Mouse (Mus musculus) ES-Bruce4 (cell line): ENCODE measurements at regions not wholly inside any gene's neighbourhood (a gene's known extent, or its start where the extent isn't known, plus 50 kb on each side); places are given as distances from the start of the nearest gene placed in this dataset.

Experiments
- H3K27ac ChIP-seq: 2 replicates; pipeline ENCODE4 v1.5.1; 2012; ENCODE audit warnings: low read length, inconsistent platforms; ENCODE audit not compliant: insufficient read depth
- H3K27me3 ChIP-seq: 2 replicates; pipeline ENCODE4 v1.6.1; 2012; ENCODE audit warnings: mild to moderate bottlenecking, low read length, inconsistent platforms; ENCODE audit not compliant: control insufficient read depth, poor library complexity, insufficient read depth, severe bottlenecking
- H3K36me3 ChIP-seq: 2 replicates; pipeline ENCODE4 v1.6.1; 2012; ENCODE audit warnings: inconsistent platforms, mild to moderate bottlenecking, low read length, moderate library complexity; ENCODE audit not compliant: control insufficient read depth, poor library complexity, insufficient read depth, severe bottlenecking
- H3K4me1 ChIP-seq: one replicate; pipeline ENCODE4 v1.8.1; 2011; ENCODE audit warnings: low read length; ENCODE audit not compliant: control insufficient read depth, insufficient read depth
- H3K4me3 ChIP-seq: 2 replicates; pipeline ENCODE4 v1.5.1; 2011; ENCODE audit warnings: low read depth, mild to moderate bottlenecking, low read length
- H3K9ac ChIP-seq: 2 replicates; pipeline ENCODE4 v1.6.1; 2012; ENCODE audit warnings: low read depth, mild to moderate bottlenecking, inconsistent platforms; ENCODE audit not compliant: poor library complexity, severe bottlenecking
- H3K9me3 ChIP-seq: replicated peaks from 2 replicates; pipeline ENCODE4 v1.6.1; 2012; ENCODE audit warnings: mild to moderate bottlenecking, low read length, inconsistent platforms; ENCODE audit not compliant: control insufficient read depth, poor library complexity, insufficient read depth, severe bottlenecking
- CTCF ChIP-seq: IDR thresholded peaks from one replicate; pipeline ENCODE4 v1.8.1; 2011; ENCODE audit warnings: low read depth, low read length
- EP300 ChIP-seq: IDR thresholded peaks from 2 replicates; pipeline ENCODE4 v1.6.1; 2011; ENCODE audit warnings: low read depth, low read length; ENCODE audit not compliant: insufficient read depth
- POLR2A ChIP-seq: IDR thresholded peaks from one replicate; pipeline ENCODE4 v1.8.1; 2011; ENCODE audit warnings: low read length; ENCODE audit not compliant: insufficient read depth

DNA sequence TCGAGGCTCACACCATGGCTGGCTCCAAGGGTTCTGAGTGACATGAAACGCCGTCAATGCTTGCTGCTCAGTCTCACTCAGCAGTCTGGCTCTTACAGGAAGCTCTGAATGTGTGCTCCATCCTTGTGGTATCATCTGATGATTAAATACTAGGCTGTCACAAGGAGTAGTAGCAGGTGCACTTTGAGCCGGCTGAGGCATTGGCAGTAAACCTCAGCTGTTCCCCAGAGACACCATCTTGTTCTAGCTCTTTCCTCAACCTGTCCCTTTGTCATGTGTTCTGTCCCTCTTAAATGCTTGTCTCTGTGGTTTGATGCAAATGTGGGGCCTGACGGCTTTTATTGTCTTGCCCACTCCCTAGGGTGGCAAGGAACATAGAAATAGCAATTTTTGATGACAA lies 370.7 kb downstream of the Foxo1 start:
- Histone ChIP-seq H3K27ac (no peak overlapping the region), H3K36me3 (no peaks in the 10 kb centered on the region), H3K4me3 (no peak overlapping the region), H3K4me1 (no peaks in the 10 kb centered on the region), H3K9ac (no peak overlapping the region), H3K27me3 (no peaks in the 10 kb centered on the region), H3K9me3 (no peaks in the 10 kb centered on the region)
- TF ChIP-seq EP300 (no peak), POLR2A (no peak), CTCF (no peak)

DNA sequence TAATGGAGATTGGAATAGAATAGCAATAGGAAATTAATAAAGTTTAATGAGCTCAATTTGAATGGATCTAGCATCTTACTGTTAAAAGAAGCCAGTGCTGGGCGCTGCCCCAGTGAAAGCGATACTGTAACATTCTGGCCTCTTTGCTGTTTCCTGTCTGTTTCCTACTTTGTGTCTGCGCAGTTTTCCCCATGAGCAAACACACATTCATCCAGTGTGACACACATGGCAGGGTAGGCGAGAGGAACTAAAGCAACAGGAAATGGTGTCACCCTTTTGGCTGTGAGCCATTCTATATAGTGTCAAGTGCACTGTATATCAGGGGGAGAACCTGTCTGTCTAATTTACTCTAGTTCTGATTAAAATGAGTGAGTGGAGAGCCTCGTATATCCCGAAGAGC lies 366.2 kb downstream of the Foxo1 start:
- no peaks in the 10 kb centered on the region for H3K27me3 ChIP-seq
- no peaks in the 10 kb centered on the region for H3K4me1 ChIP-seq
- no peaks in the 10 kb centered on the region for H3K36me3 ChIP-seq
- no peak overlapping the region for H3K4me3 ChIP-seq
- H3K27ac ChIP-seq: no peak overlapping the region
- TF ChIP-seq CTCF: no peak
- TF ChIP-seq EP300: no peak
- no peak for TF ChIP-seq POLR2A
- no peak overlapping the region for H3K9ac ChIP-seq
- no peaks in the 10 kb centered on the region for H3K9me3 ChIP-seq

DNA sequence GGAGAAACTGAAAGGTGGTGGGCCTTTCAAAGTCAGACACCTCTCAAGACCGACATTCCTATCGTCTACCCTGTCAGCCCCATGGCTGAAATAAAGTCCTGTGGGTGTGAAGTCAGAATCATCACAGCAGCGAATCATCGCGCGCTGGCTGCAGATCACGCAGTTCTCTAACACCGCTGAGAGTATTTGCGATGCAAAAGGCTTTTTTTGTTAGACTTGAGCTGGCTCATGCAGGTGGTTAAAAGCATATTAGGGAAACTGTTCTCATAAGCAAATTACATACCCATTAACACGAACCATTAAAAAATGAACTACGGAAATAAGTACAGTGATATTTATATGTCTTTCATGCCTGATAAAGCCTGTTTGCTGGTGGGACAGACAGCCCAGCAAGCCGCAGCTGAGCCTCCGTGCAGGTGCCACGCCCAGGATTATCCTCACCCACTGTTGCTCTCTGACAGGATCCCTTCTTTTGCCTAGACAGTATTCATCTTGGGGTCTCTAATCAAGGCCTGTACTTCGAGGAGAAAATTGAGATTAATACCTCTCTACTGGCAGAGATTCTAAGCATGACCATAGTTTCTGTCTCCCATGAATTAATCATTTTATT lies 365.5 kb downstream of the Foxo1 start:
- Histone ChIP-seq H3K9me3 (no peaks in the 10 kb centered on the region), H3K27ac (no peak overlapping the region), H3K36me3 (no peaks in the 10 kb centered on the region), H3K4me3 (no peak overlapping the region), H3K27me3 (no peaks in the 10 kb centered on the region), H3K4me1 (no peaks in the 10 kb centered on the region), H3K9ac (no peak overlapping the region)
- TF ChIP-seq EP300 (no peak), CTCF (no peak), POLR2A (no peak)

DNA sequence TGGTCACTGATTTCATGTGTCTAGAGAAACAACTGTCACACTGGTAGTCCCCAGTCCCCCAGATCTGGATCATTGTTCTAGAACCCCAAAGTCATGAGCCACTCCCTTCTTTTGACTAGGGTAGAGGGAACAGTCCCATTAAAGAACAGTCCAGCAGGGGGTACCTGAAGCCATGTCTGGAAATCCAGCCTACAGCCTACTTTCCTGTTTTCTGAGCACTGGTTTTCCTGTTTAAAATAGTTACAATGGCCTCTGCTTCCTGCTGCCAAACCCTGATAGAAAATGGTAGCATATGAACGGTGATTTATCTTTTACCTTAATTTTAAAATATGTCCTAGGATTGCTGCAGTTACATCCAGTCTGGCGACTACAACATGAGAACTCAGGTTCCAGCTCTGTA lies 364.5 kb downstream of the Foxo1 start:
- Histone ChIP-seq H3K36me3 (no peaks in the 10 kb centered on the region), H3K4me3 (no peak overlapping the region), H3K27ac (no peak overlapping the region), H3K9ac (no peak overlapping the region), H3K9me3 (no peaks in the 10 kb centered on the region), H3K27me3 (no peaks in the 10 kb centered on the region), H3K4me1 (no peaks in the 10 kb centered on the region)
- TF ChIP-seq POLR2A: no peak
- no peak for TF ChIP-seq EP300
- no peak for TF ChIP-seq CTCF

DNA sequence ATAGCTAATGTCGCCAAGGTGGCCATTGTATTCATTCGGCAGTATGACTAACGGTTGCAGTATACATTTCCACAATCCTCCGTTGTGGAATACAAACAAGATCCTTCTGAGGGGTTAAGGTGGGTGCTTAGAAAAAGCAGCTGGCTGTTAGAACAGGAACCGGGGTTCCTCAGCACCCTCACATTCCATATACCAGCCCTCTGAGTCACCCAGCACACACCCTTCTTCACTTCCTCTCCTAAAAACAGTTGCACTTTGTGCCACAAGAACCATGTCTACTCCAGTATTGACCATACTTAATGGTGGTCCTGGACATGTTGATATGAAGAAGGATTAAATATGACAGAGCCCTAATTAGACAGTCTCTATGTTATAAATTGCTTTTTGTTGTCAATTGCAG lies 362.1 kb downstream of the Foxo1 start:
- Histone ChIP-seq H3K4me3 (no peak overlapping the region), H3K4me1 (no peaks in the 10 kb centered on the region), H3K27ac (no peak overlapping the region), H3K27me3 (no peaks in the 10 kb centered on the region), H3K9me3 (no peaks in the 10 kb centered on the region), H3K9ac (no peak overlapping the region), H3K36me3 (no peaks in the 10 kb centered on the region)
- TF ChIP-seq CTCF (no peak), EP300 (no peak), POLR2A (no peak)

DNA sequence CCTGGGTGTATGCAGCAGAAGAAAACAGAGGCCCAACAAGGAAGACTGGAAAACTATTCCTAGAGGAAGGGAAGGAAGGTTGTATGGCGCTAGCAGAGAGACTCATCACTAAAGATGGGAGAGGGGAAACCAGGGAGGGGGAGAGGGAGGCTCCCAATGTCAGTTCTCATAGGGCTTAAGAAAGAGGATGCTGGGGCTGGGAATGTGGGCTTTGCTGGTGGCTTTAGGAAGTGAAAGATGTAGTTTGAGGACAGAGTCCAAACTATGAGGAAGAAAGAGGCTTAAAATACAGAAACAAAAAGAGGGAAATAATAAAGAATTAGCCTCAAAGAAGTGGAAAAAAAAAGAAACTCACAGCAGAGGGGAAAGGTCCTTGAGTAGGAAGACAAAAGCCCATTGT lies 357.0 kb downstream of the Foxo1 start:
- TF ChIP-seq EP300: no peak
- TF ChIP-seq CTCF: no peak
- TF ChIP-seq POLR2A: no peak
- Histone ChIP-seq H3K4me3 (no peak overlapping the region), H3K9ac (no peak overlapping the region), H3K9me3 (no peaks in the 10 kb centered on the region), H3K36me3 (no peaks in the 10 kb centered on the region), H3K4me1 (peaks cover 3% of the 10 kb centered on the region), H3K27me3 (no peaks in the 10 kb centered on the region), H3K27ac (no peak overlapping the region)
